Mouse (Mus musculus): ENCODE results near the gene Celf2. TPM values are rescaled to one million over a fixed set of nuclear protein-coding genes. Genes with fewer than 3 reads are reported as not detected.
A peak's percentile ranks its signal among the peaks of the same experiment; 100 is the strongest.

Celf2 gene
- total and polyA plus RNA-seq, 2 experiments from 2014 or later: 185 to 205 TPM

GRCm38 (mm10) chr2:6933130-6933529 is 576.2 kb downstream of the Celf2 start:
- H3K9ac ChIP-seq: no peak overlapping the region
- WGBS: 66% methylated on average over 12 of the region's 12 CpGs
- no peak overlapping the region for H3K4me3 ChIP-seq (ENCODE audit: low read depth, low read length)
- ATAC-seq: no peak
- peaks cover 3% of the 10 kb centered on the region; the same call in 1 of the 2 replicates for H3K4me1 ChIP-seq (ENCODE audit: insufficient read depth)
- H3K36me3 ChIP-seq (ENCODE audit: insufficient read depth): no peaks in the 10 kb centered on the region
- no peaks in the 10 kb centered on the region for H3K9me3 ChIP-seq (ENCODE audit: low read length)
- no peak for TF ChIP-seq CTCF (IDR thresholded peaks at IDR 0.05; ENCODE audit: low read depth)
- 0 out of 2 replicates have a peak overlapping the region, but pooled peaks have one; percentile 50 for H3K27ac ChIP-seq (ENCODE audit: low read depth, low read length)
- H3K27me3 ChIP-seq (ENCODE audit: insufficient read depth, low read length): no peaks in the 10 kb centered on the region
- no peak overlapping the region for H3K4me2 ChIP-seq (ENCODE audit: low read depth)
- no peak for DNase-seq

GRCm38 (mm10) chr2:6927693-6928360 is 581.5 kb downstream of the Celf2 start:
- Histone ChIP-seq H3K36me3 (ENCODE audit: insufficient read depth) (no peaks in the 10 kb centered on the region), H3K27me3 (ENCODE audit: insufficient read depth, low read length) (no peaks in the 10 kb centered on the region), H3K4me3 (ENCODE audit: low read depth, low read length) (no peak overlapping the region), H3K4me2 (ENCODE audit: low read depth) (no peak overlapping the region), H3K27ac (ENCODE audit: low read depth, low read length) (no peak overlapping the region; the same call in 1 of the 2 replicates), H3K9ac (no peak overlapping the region), H3K4me1 (ENCODE audit: insufficient read depth) (0 out of 2 replicates have a peak, but pooled peaks cover 4% of the 10 kb centered on the region), H3K9me3 (ENCODE audit: low read length) (no peaks in the 10 kb centered on the region)
- no peak for TF ChIP-seq CTCF (IDR thresholded peaks at IDR 0.05; ENCODE audit: low read depth)
- ATAC-seq (peak; percentile 83), DNase-seq (peak; percentile 63)
- WGBS: 67% methylated on average over 4 of the region's 4 CpGs

GRCm38 (mm10) chr2:6925505-6925904 is 583.9 kb downstream of the Celf2 start:
- 0 out of 2 replicates have a peak, but pooled peaks cover 4% of the 10 kb centered on the region for H3K4me1 ChIP-seq (ENCODE audit: insufficient read depth)
- H3K27ac ChIP-seq (ENCODE audit: low read depth, low read length): no peak overlapping the region
- H3K27me3 ChIP-seq (ENCODE audit: insufficient read depth, low read length): no peaks in the 10 kb centered on the region
- H3K9me3 ChIP-seq (ENCODE audit: low read length): no peaks in the 10 kb centered on the region
- H3K9ac ChIP-seq: no peak overlapping the region
- no peak overlapping the region for H3K4me2 ChIP-seq (ENCODE audit: low read depth)
- no peak overlapping the region for H3K4me3 ChIP-seq (ENCODE audit: low read depth, low read length)
- DNase-seq (no peak), ATAC-seq (no peak)
- TF ChIP-seq CTCF (IDR thresholded peaks at IDR 0.05; ENCODE audit: low read depth): no peak
- WGBS: 21% methylated on average over 5 of the region's 5 CpGs
- no peaks in the 10 kb centered on the region for H3K36me3 ChIP-seq (ENCODE audit: insufficient read depth)

- no peak overlapping the region for H3K4me2 ChIP-seq (ENCODE audit: low read depth)
- DNase-seq (no peak), ATAC-seq (no peak)
- 69% methylated on average over 15 of the region's 15 CpGs for WGBS
- no peaks in the 10 kb centered on the region for H3K27me3 ChIP-seq (ENCODE audit: insufficient read depth, low read length)
- no peak overlapping the region for H3K4me3 ChIP-seq (ENCODE audit: low read depth, low read length)
- H3K27ac ChIP-seq (ENCODE audit: low read depth, low read length): no peak overlapping the region
- H3K4me1 ChIP-seq (ENCODE audit: insufficient read depth): 0 out of 2 replicates have a peak, but pooled peaks cover 4% of the 10 kb centered on the region
- no peak overlapping the region for H3K9ac ChIP-seq
- H3K36me3 ChIP-seq (ENCODE audit: insufficient read depth): no peaks in the 10 kb centered on the region
- no peak for TF ChIP-seq CTCF (IDR thresholded peaks at IDR 0.05; ENCODE audit: low read depth)
- no peaks in the 10 kb centered on the region for H3K9me3 ChIP-seq (ENCODE audit: low read length)
Observed at GRCm38 (mm10) chr2:6923738-6924474, 585.5 kb downstream of the Celf2 start.

GRCm38 (mm10) chr2:6915386-6915785 is 594.0 kb downstream of the Celf2 start:
- Histone ChIP-seq H3K4me2 (ENCODE audit: low read depth) (no peak overlapping the region), H3K4me1 (ENCODE audit: insufficient read depth) (peaks cover 14% of the 10 kb centered on the region; the same call in 1 of the 2 replicates), H3K27me3 (ENCODE audit: insufficient read depth, low read length) (no peaks in the 10 kb centered on the region), H3K27ac (ENCODE audit: low read depth, low read length) (no peak overlapping the region), H3K9ac (no peak overlapping the region), H3K4me3 (ENCODE audit: low read depth, low read length) (no peak overlapping the region), H3K36me3 (ENCODE audit: insufficient read depth) (no peaks in the 10 kb centered on the region), H3K9me3 (ENCODE audit: low read length) (no peaks in the 10 kb centered on the region)
- no peak for TF ChIP-seq CTCF (IDR thresholded peaks at IDR 0.05; ENCODE audit: low read depth)
- DNase-seq (no peak), ATAC-seq (no peak)
- 83% methylated on average over 4 of the region's 4 CpGs for WGBS

GRCm38 (mm10) chr2:6913315-6913714 is 596.0 kb downstream of the Celf2 start:
- no peak for ATAC-seq
- peak; percentile 43 for DNase-seq
- Histone ChIP-seq H3K4me3 (ENCODE audit: low read depth, low read length) (no peak overlapping the region), H3K36me3 (ENCODE audit: insufficient read depth) (no peaks in the 10 kb centered on the region), H3K9me3 (ENCODE audit: low read length) (no peaks in the 10 kb centered on the region), H3K4me1 (ENCODE audit: insufficient read depth) (peaks cover 14% of the 10 kb centered on the region; the same call in 1 of the 2 replicates), H3K9ac (no peak overlapping the region), H3K27ac (ENCODE audit: low read depth, low read length) (no peak overlapping the region; the same call in 1 of the 2 replicates), H3K4me2 (ENCODE audit: low read depth) (no peak overlapping the region), H3K27me3 (ENCODE audit: insufficient read depth, low read length) (no peaks in the 10 kb centered on the region)
- TF ChIP-seq CTCF (IDR thresholded peaks at IDR 0.05; ENCODE audit: low read depth): no peak
- 64% methylated on average over 10 of the region's 10 CpGs for WGBS

- Histone ChIP-seq H3K4me3 (ENCODE audit: low read depth, low read length) (no peak overlapping the region), H3K9ac (no peak overlapping the region), H3K9me3 (ENCODE audit: low read length) (no peaks in the 10 kb centered on the region), H3K27me3 (ENCODE audit: insufficient read depth, low read length) (no peaks in the 10 kb centered on the region), H3K27ac (ENCODE audit: low read depth, low read length) (peak overlapping the region; percentile 79), H3K4me2 (ENCODE audit: low read depth) (peak overlapping the region; percentile 19; the same call in 1 of the 2 replicates), H3K36me3 (ENCODE audit: insufficient read depth) (no peaks in the 10 kb centered on the region), H3K4me1 (ENCODE audit: insufficient read depth) (peaks cover 14% of the 10 kb centered on the region; the same call in 1 of the 2 replicates)
- 18% methylated on average over 7 of the region's 7 CpGs for WGBS
- TF ChIP-seq CTCF (IDR thresholded peaks at IDR 0.05; ENCODE audit: low read depth): no peak
- peak; percentile 81 for ATAC-seq
- peak; percentile 71 for DNase-seq
Observed at GRCm38 (mm10) chr2:6911932-6912331, 597.4 kb downstream of the Celf2 start.
